Comparison of ENCODE assay signal across 9 mouse cellular contexts in the genomic region with DNA sequence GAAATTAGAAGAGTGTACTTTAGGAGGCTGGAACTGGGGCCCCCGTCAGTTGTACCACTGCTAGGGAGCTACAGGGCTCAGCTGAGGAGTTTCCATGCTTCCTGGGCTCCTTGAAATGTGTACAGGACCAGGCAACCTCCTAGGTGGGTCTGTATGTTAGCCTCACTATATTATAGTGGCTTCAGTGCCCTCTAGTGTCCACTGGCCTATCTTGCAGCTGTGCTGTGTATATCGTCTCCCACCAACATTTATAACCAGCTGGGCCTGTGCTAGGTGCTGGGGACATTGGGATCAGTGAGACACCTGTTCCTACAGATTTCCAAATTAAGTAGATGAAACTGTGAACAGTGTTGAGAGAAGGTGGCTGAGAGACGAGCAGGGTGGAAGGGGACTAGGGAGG. TPM values are rescaled to one million over a fixed set of nuclear protein-coding genes. Genes with fewer than 3 reads are reported as not detected.
A peak's percentile ranks its signal among the peaks of the same experiment; 100 is the strongest.
DNase-seq lines count a peak whose midpoint lies in the region; ATAC-seq and TF ChIP-seq lines count a peak whose summit lies in the region.
"Had no signal": no experiment of that assay in that cellular context is flagged by ENCODE, and none has a peak within 500 bp of the region (broad histone marks: within the 10 kb centered on the region; RNA-seq: fewer than 3 reads in every experiment).

No protein-coding gene starts in this region.

- H3K36me3 ChIP-seq in forebrain, embryonic 14.5 days (ENCODE audit: control insufficient read depth, insufficient read depth, low read length): no peaks in the 10 kb centered on the region
- no peaks in the 10 kb centered on the region for H3K36me3 ChIP-seq in intestine, postnatal 0 days (ENCODE audit: control insufficient read depth, insufficient read depth)
- H3K36me3 ChIP-seq in lung, embryonic 14.5 days (ENCODE audit: insufficient read depth): no peaks in the 10 kb centered on the region
- H3K36me3 ChIP-seq: heart, embryonic 15.5 days had no signal

- H3K4me3 ChIP-seq in forebrain, embryonic 14.5 days (ENCODE audit: low read depth, low read length): no peak overlapping the region
- no peak overlapping the region for H3K4me3 ChIP-seq in intestine, postnatal 0 days (ENCODE audit: low read depth, low read length)
- no peak overlapping the region for H3K4me3 ChIP-seq in lung, embryonic 14.5 days (ENCODE audit: low read depth, low read length)
- H3K4me3 ChIP-seq: heart, embryonic 15.5 days had no signal

- WGBS in forebrain, embryonic 14.5 days: 40% methylated on average over 3 of the region's 3 CpGs
- 30% methylated on average over 3 of the region's 3 CpGs for WGBS in intestine, postnatal 0 days
- WGBS in lung, embryonic 14.5 days: 23% methylated on average over 3 of the region's 3 CpGs

- peak; percentile 73 for TF ChIP-seq CTCF in intestine, postnatal 0 days (IDR thresholded peaks at IDR 0.05; ENCODE audit: low read depth)
- peak; percentile 66 for TF ChIP-seq CTCF in lung, embryonic 14.5 days (IDR thresholded peaks at IDR 0.05; ENCODE audit: low read depth)

- H3K4me1 ChIP-seq in forebrain, embryonic 14.5 days (ENCODE audit: control insufficient read depth, insufficient read depth, low read length): peaks cover 5% of the 10 kb centered on the region; the same call in 1 of the 2 replicates
- H3K4me1 ChIP-seq in intestine, postnatal 0 days (replicated peaks; ENCODE audit: control insufficient read depth, insufficient read depth, low read length): 0 out of 2 replicates have a peak, but pooled peaks cover 4% of the 10 kb centered on the region
- H3K4me1 ChIP-seq in lung, embryonic 14.5 days (ENCODE audit: insufficient read depth): no peaks in the 10 kb centered on the region

- ATAC-seq in frontal cortex, adult (ENCODE audit: low TSS enrichment): 0 out of 2 replicates have a peak, but pooled peaks have one; percentile 38
- ATAC-seq in forebrain, embryonic 14.5 days: peak; percentile 64
- ATAC-seq in intestine, postnatal 0 days: peak; percentile 45; the same call in 1 of the 2 replicates
- no peak for ATAC-seq in lung, embryonic 14.5 days (ENCODE audit: insufficient read depth)

- peaks cover 4% of the 10 kb centered on the region; the same call in 1 of the 2 replicates for H3K27me3 ChIP-seq in forebrain, embryonic 14.5 days (replicated peaks; ENCODE audit: control insufficient read depth, insufficient read depth, low read length)
- H3K27me3 ChIP-seq in intestine, postnatal 0 days (replicated peaks; ENCODE audit: control insufficient read depth, insufficient read depth, low read length): no peaks in the 10 kb centered on the region
- H3K27me3 ChIP-seq in lung, embryonic 14.5 days (ENCODE audit: insufficient read depth, low read length): peaks cover 4% of the 10 kb centered on the region; the same call in 1 of the 2 replicates

- no peak overlapping the region for H3K4me2 ChIP-seq in forebrain, embryonic 14.5 days (ENCODE audit: low read length)
- no peak overlapping the region for H3K4me2 ChIP-seq in intestine, postnatal 0 days (replicated peaks; ENCODE audit: low read depth)
- no peak overlapping the region for H3K4me2 ChIP-seq in lung, embryonic 14.5 days
- H3K4me2 ChIP-seq: heart, embryonic 15.5 days had no signal

- H3K9me3 ChIP-seq in forebrain, embryonic 14.5 days (replicated peaks; ENCODE audit: control insufficient read depth, low read length): no peaks in the 10 kb centered on the region
- H3K9me3 ChIP-seq in intestine, postnatal 0 days (ENCODE audit: control insufficient read depth): no peaks in the 10 kb centered on the region
- no peaks in the 10 kb centered on the region for H3K9me3 ChIP-seq in lung, embryonic 14.5 days (ENCODE audit: low read depth, low read length)
- H3K9me3 ChIP-seq: heart, embryonic 15.5 days had no signal

- no peak overlapping the region for H3K27ac ChIP-seq in forebrain, embryonic 14.5 days (ENCODE audit: low read depth, low read length)
- no peak overlapping the region for H3K27ac ChIP-seq in intestine, postnatal 0 days (ENCODE audit: low read depth, low read length)
- H3K27ac ChIP-seq in lung, embryonic 14.5 days (ENCODE audit: low read depth): no peak overlapping the region
- H3K27ac ChIP-seq: heart, embryonic 15.5 days had no signal

- no peak for DNase-seq in frontal cortex, postnatal 25 days (ENCODE audit: low spot score in 2 of 2)
- DNase-seq in A20 (ENCODE audit: low read depth, low spot score): peak; percentile 49
- peak; percentile 8 for DNase-seq in c-Kit-positive CD71-positive TER-119-negative erythroid progenitor cells, embryonic 14.5 days (ENCODE audit: low read depth)
- DNase-seq in forebrain, embryonic 14.5 days (ENCODE audit: low spot score): peak; percentile 60
- DNase-seq in lung, embryonic 14.5 days: peak; percentile 78
- peak; percentile 79 for DNase-seq in retina, embryonic 14.5 days (ENCODE audit: low spot score)

- no peak overlapping the region for H3K9ac ChIP-seq in forebrain, embryonic 14.5 days (ENCODE audit: low read length)
- no peak overlapping the region for H3K9ac ChIP-seq in intestine, postnatal 0 days (ENCODE audit: low read depth, low read length)
- H3K9ac ChIP-seq in lung, embryonic 14.5 days: no peak overlapping the region
- H3K9ac ChIP-seq: heart, embryonic 15.5 days had no signal

RNA-seq across cellular contexts. Expression of a gene that starts 31.2 kb away (rescaled TPM):
- polyA plus RNA-seq in forebrain, embryonic 14.5 days (2014; fragmentation: Nextera tagmentation; extraction: Ambion mirVana): 4.6 and 5.5 TPM in 2 replicates
- polyA plus RNA-seq in intestine, postnatal 0 days (2015; fragmentation: Nextera tagmentation; extraction: Ambion mirVana): 6.5 and 7.3 TPM in 2 replicates
- polyA plus RNA-seq in lung, embryonic 14.5 days (2014; fragmentation: Nextera tagmentation; extraction: Ambion mirVana): 3.8 and 4.2 TPM in 2 replicates

RNA-seq across cellular contexts. Expression of a gene that starts 57.5 kb away (rescaled TPM):
- 19.0 and 25.6 TPM in 2 replicates for polyA plus RNA-seq in forebrain, embryonic 14.5 days (2014; fragmentation: Nextera tagmentation; extraction: Ambion mirVana)
- 16.2 and 19.7 TPM in 2 replicates for polyA plus RNA-seq in intestine, postnatal 0 days (2015; fragmentation: Nextera tagmentation; extraction: Ambion mirVana)
- polyA plus RNA-seq in lung, embryonic 14.5 days (2014; fragmentation: Nextera tagmentation; extraction: Ambion mirVana): 34.0 and 50.5 TPM in 2 replicates

Comparison
In these comparisons a context has a peak if more than half of its experiments do, and no peak if none do; other contexts are left out.
1. DNase-seq: peak in A20 (single experiment), c-Kit-positive CD71-positive TER-119-negative erythroid progenitor cells, embryonic 14.5 days (single experiment), forebrain, embryonic 14.5 days (single experiment), lung, embryonic 14.5 days (single experiment) and retina, embryonic 14.5 days (single experiment); none in frontal cortex, postnatal 25 days (0 of 2).